Mouse (Mus musculus) MEL (cell line): ENCODE results near the gene Nusap1. TPM values are rescaled to one million over a fixed set of nuclear protein-coding genes. Genes with fewer than 3 reads are reported as not detected.

Experiments used
- DNase-seq: peaks from one replicate; pipeline ENCODE4 v3.0.0; 2011; ENCODE audit warnings: low read depth, low spot score
- H3K27ac ChIP-seq: 2 replicates; pipeline ENCODE4 v1.5.1; 2012; ENCODE audit warnings: low read depth, mild to moderate bottlenecking, control low read depth, low read length, moderate library complexity; ENCODE audit not compliant: control insufficient read depth
- H3K27me3 ChIP-seq, 2 experiments: fragments of 150-350 bp in 1 of 2; sonication (generic) in 1 of 2; 2 replicates each; pipeline ENCODE4 v1.6.1; 2012; ENCODE audit warnings: low read length in 2 of 2, mild to moderate bottlenecking in 2 of 2, improper control_type of control experiment in 1 of 2, moderate library complexity in 1 of 2; ENCODE audit not compliant: insufficient read depth in 2 of 2, control insufficient read depth in 1 of 2
- H3K36me3 ChIP-seq, 2 experiments: 2 replicates each; pipeline ENCODE4 v1.6.1; 2012 to 2014; ENCODE audit warnings: low read length in 2 of 2, improper control_type of control experiment in 1 of 2, inconsistent platforms in 1 of 2, mild to moderate bottlenecking in 1 of 2; ENCODE audit not compliant: insufficient read depth in 2 of 2, control insufficient read depth in 1 of 2
- H3K4me1 ChIP-seq, 2 experiments: fragments of 150-350 bp in 1 of 2; sonication (generic) in 1 of 2; 2 replicates each; pipeline ENCODE4 v1.6.1; 2012; ENCODE audit warnings: low read length in 2 of 2, improper control_type of control experiment in 1 of 2, mild to moderate bottlenecking in 1 of 2; ENCODE audit not compliant: insufficient read depth in 2 of 2, control insufficient read depth in 1 of 2
- H3K4me3 ChIP-seq, 2 experiments: fragments of 150-350 bp in 1 of 2; sonication (generic) in 1 of 2; 2 replicates each; pipeline ENCODE4 v1.5.1; 2012; ENCODE audit warnings: low read depth in 2 of 2, low read length in 2 of 2, mild to moderate bottlenecking in 2 of 2, moderate library complexity in 2 of 2, control low read depth in 1 of 2, improper control_type of control experiment in 1 of 2; ENCODE audit not compliant: control insufficient read depth in 1 of 2, insufficient read depth in 1 of 2
- H3K79me2 ChIP-seq: 2 replicates; pipeline ENCODE4 v1.6.1; 2012; ENCODE audit warnings: mild to moderate bottlenecking, low read length, moderate library complexity; ENCODE audit not compliant: control insufficient read depth, poor library complexity, insufficient read depth
- H3K9ac ChIP-seq: 2 replicates; pipeline ENCODE4 v1.6.1; 2012; ENCODE audit warnings: low read depth, mild to moderate bottlenecking, control low read depth, low read length, moderate library complexity; ENCODE audit not compliant: control insufficient read depth, poor library complexity, severe bottlenecking
- H3K9me3 ChIP-seq: fragments of 150-350 bp; sonication (generic); replicated peaks from 2 replicates; pipeline ENCODE4 v1.6.1; 2012; ENCODE audit warnings: mild to moderate bottlenecking, low read length, improper control_type of control experiment, moderate library complexity; ENCODE audit not compliant: insufficient read depth
- CHD1 ChIP-seq: IDR thresholded peaks from 2 replicates; pipeline ENCODE4 v1.6.1; 2012; ENCODE audit warnings: low read depth, mild to moderate bottlenecking, inconsistent platforms, low read length, improper control_type of control experiment
- CHD2 ChIP-seq: IDR thresholded peaks from 2 replicates; pipeline ENCODE4 v1.6.1; 2011; ENCODE audit warnings: low read length, improper control_type of control experiment
- CTCF ChIP-seq, 3 experiments: IDR thresholded peaks in 2 of 3; conservative IDR thresholded peaks in 1 of 3; 2 replicates each; pipeline ENCODE4 v1.5.1; 2011 to 2012; ENCODE audit warnings: low read length in 3 of 3, low read depth in 2 of 3, mild to moderate bottlenecking in 2 of 3, improper control_type of control experiment in 1 of 3, inconsistent platforms in 1 of 3, mixed read lengths in 1 of 3, moderate library complexity in 1 of 3; ENCODE audit not compliant: control insufficient read depth in 1 of 3, insufficient read depth in 1 of 3, poor library complexity in 1 of 3, severe bottlenecking in 1 of 3
- ELF1 ChIP-seq: IDR thresholded peaks from 2 replicates; pipeline ENCODE4 v1.6.1; 2014; ENCODE audit warnings: low read depth, mild to moderate bottlenecking, inconsistent platforms, low read length, improper control_type of control experiment, moderate library complexity
- ETS1 ChIP-seq: IDR thresholded peaks from 2 replicates; pipeline ENCODE4 v1.6.1; 2012; ENCODE audit warnings: low read depth, mild to moderate bottlenecking, inconsistent platforms, low read length, improper control_type of control experiment, moderate library complexity
- GABPA ChIP-seq: IDR thresholded peaks from 2 replicates; pipeline ENCODE4 v1.6.1; 2012; ENCODE audit warnings: low read depth, mild to moderate bottlenecking, inconsistent platforms, low read length, improper control_type of control experiment, moderate library complexity
- GATA1 ChIP-seq: IDR thresholded peaks from 2 replicates; pipeline ENCODE4 v1.6.1; 2011; ENCODE audit warnings: low read depth, low read length, improper control_type of control experiment
- HCFC1 ChIP-seq: IDR thresholded peaks from 2 replicates; pipeline ENCODE4 v1.6.1; 2012; ENCODE audit warnings: low read depth, mild to moderate bottlenecking, inconsistent platforms, low read length, improper control_type of control experiment, moderate library complexity
- KAT2A ChIP-seq: conservative IDR thresholded peaks from 2 replicates; pipeline ENCODE4 v1.6.1; 2012; ENCODE audit warnings: low read depth, low read length, improper control_type of control experiment, inconsistent platforms
- MAZ ChIP-seq: IDR thresholded peaks from 2 replicates; pipeline ENCODE4 v1.6.1; 2012; ENCODE audit warnings: low read depth, mild to moderate bottlenecking, inconsistent platforms, low read length, improper control_type of control experiment
- MXI1 ChIP-seq: IDR thresholded peaks from 2 replicates; pipeline ENCODE4 v1.6.1; 2011; ENCODE audit warnings: mild to moderate bottlenecking, low read depth, low read length, improper control_type of control experiment
- MYB ChIP-seq: IDR thresholded peaks from 2 replicates; pipeline ENCODE4 v1.6.1; 2011; ENCODE audit warnings: mild to moderate bottlenecking, low read depth, low read length, improper control_type of control experiment
- MYC ChIP-seq: IDR thresholded peaks from 2 replicates; pipeline ENCODE4 v1.6.1; 2011; ENCODE audit warnings: low read depth, mild to moderate bottlenecking, low read length, improper control_type of control experiment, moderate library complexity
- NELFE ChIP-seq: IDR thresholded peaks from 2 replicates; pipeline ENCODE4 v1.6.1; 2011; ENCODE audit warnings: low read depth, low read length, improper control_type of control experiment
- POLR2A ChIP-seq, 2 experiments: IDR thresholded peaks; 2 replicates each; pipeline ENCODE4 v1.6.1; 2011 to 2012; ENCODE audit warnings: low read length in 2 of 2, mild to moderate bottlenecking in 2 of 2, control low read depth in 1 of 2, improper control_type of control experiment in 1 of 2, low read depth in 1 of 2, moderate library complexity in 1 of 2; ENCODE audit not compliant: control insufficient read depth in 1 of 2, insufficient read depth in 1 of 2, poor library complexity in 1 of 2
- POLR2AphosphoS2 ChIP-seq: IDR thresholded peaks from 2 replicates; pipeline ENCODE4 v1.6.1; 2011; ENCODE audit warnings: low read length, improper control_type of control experiment
- SIN3A ChIP-seq: IDR thresholded peaks from 2 replicates; pipeline ENCODE4 v1.6.1; 2012; ENCODE audit warnings: low read length, improper control_type of control experiment, inconsistent platforms
- TAL1 ChIP-seq: IDR thresholded peaks from 2 replicates; pipeline ENCODE4 v1.6.1; 2012; ENCODE audit warnings: mild to moderate bottlenecking, inconsistent platforms, low read length, moderate library complexity, mixed read lengths
- TBP ChIP-seq: IDR thresholded peaks from 2 replicates; pipeline ENCODE4 v1.8.0; 2011; ENCODE audit warnings: low read depth, low read length, improper control_type of control experiment
- UBTF ChIP-seq: IDR thresholded peaks from 2 replicates; pipeline ENCODE4 v1.6.1; 2012; ENCODE audit warnings: low read depth, mild to moderate bottlenecking, inconsistent platforms, low read length, improper control_type of control experiment, moderate library complexity, borderline replicate concordance; ENCODE audit not compliant: insufficient read depth
- USF1 ChIP-seq: IDR thresholded peaks from 2 replicates; pipeline ENCODE4 v1.6.1; 2014; ENCODE audit warnings: low read depth, mild to moderate bottlenecking, inconsistent platforms, low read length, improper control_type of control experiment, moderate library complexity
- USF2 ChIP-seq, 2 experiments: IDR thresholded peaks; 2 replicates each; pipeline ENCODE4 v1.6.1; 2011 to 2012; ENCODE audit warnings: improper control_type of control experiment in 2 of 2, low read length in 2 of 2, borderline replicate concordance in 1 of 2, inconsistent platforms in 1 of 2, low read depth in 1 of 2, mild to moderate bottlenecking in 1 of 2; ENCODE audit not compliant: insufficient read depth in 1 of 2
- ZMIZ1 ChIP-seq: IDR thresholded peaks from 2 replicates; pipeline ENCODE4 v1.6.1; 2012; ENCODE audit warnings: low read depth, mild to moderate bottlenecking, inconsistent platforms, low read length, improper control_type of control experiment, moderate library complexity
- ZNF384 ChIP-seq: IDR thresholded peaks from 2 replicates; pipeline ENCODE4 v1.6.1; 2012; ENCODE audit warnings: low read depth, mild to moderate bottlenecking, inconsistent platforms, low read length, improper control_type of control experiment
- polyA plus RNA-seq, 2 experiments: library from polyadenylated mRNA; stranded (reverse) in 1 of 2; unstranded in 1 of 2; fragments of >175 nt in 1 of 2; fragments of >200 nt in 1 of 2; gene quantifications; 2 replicates each; pipeline versions ENCODE4 v1.2.1 to v1.2.4; 2012; ENCODE audit warnings: low replicate concordance in 2 of 2, low read depth in 1 of 2; ENCODE audit not compliant: insufficient read length in 2 of 2, insufficient read depth in 1 of 2, missing spikeins in 1 of 2
- total RNA-seq: library from RNA; depleted of rRNA; stranded (reverse); fragments of 300-350 nt; gene quantifications from 2 replicates; pipeline ENCODE4 v1.2.3, GENCODE M21; 2012

Gene Nusap1
- total and polyA plus RNA-seq, 3 experiments = 17.0 to 28.2 TPM; not detected in 1

GRCm38 (mm10) chr2:119618199-119618982, at the start of gene Nusap1, which contains the start of gene Oip5 (continued):
- TF ChIP-seq NELFE (peak; percentile 81), MXI1 (peak; percentile 52), HCFC1 (peak; percentile 63), SIN3A (peak; percentile 79), GATA1 (no peak)
- TF ChIP-seq, all 39 proteins: peak for 14

GRCm38 (mm10) chr2:119572471-119572870, 45.6 kb upstream of the Nusap1 start:
- Histone ChIP-seq H3K27ac (no peak overlapping the region), H3K9me3 (no peaks in the 10 kb centered on the region), H3K79me2 (no peaks in the 10 kb centered on the region), H3K9ac (no peak overlapping the region), H3K36me3 (peaks cover 0 to 5% of the 10 kb centered on the region in 2 experiments; a peak in 1 of 4 replicates), H3K4me1 (no peaks in the 10 kb centered on the region), H3K4me3 (no peak overlapping the region), H3K27me3 (no peaks in the 10 kb centered on the region)
- no peak for DNase-seq
- TF ChIP-seq USF2 (IDR thresholded peaks at IDR 0.05; ENCODE audit: borderline replicate concordance in 1 of 2, insufficient read depth in 1 of 2, low read depth in 1 of 2, low read length in 2 of 2) (no peak), CTCF (IDR thresholded peaks at IDR 0.05 in 2 of 3, conservative IDR thresholded peaks at IDR 0.05 in 1 of 3; ENCODE audit: control insufficient read depth in 1 of 3, insufficient read depth in 1 of 3, low read depth in 2 of 3, low read length in 3 of 3, poor library complexity in 1 of 3, severe bottlenecking in 1 of 3) (no peak), MYC (no peak), POLR2A (IDR thresholded peaks at IDR 0.05; ENCODE audit: control insufficient read depth in 1 of 2, insufficient read depth in 1 of 2, low read depth in 1 of 2, low read length in 2 of 2, poor library complexity in 1 of 2) (no peak), MYB (no peak), GATA1 (no peak), USF1 (no peak), MAZ (no peak), HCFC1 (no peak), UBTF (no peak), GABPA (no peak), ELF1 (no peak), TBP (no peak)

DNA sequence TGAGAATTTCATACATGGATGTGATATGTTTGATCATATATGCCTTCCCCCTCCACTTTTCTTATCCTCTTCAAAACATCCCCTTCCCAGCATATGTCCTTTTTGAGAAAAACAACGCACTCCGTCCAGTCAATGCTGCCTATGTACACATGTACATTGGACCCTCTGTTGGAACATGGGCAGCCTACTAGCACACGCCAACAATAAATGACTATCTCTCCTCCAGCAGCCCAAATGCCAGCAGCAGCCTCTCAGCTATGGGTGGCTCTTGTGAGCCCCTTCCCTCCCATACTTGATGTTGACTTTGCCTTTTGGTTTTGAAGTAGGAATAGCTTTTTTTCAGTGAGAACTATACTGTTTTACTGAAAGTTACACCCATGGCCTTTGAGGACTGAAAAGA, 36.5 kb upstream of the Nusap1 start:
- H3K4me1 ChIP-seq = peaks cover 16% of the 10 kb centered on the region in 2 experiments
- peaks cover 1 to 16% of the 10 kb centered on the region in 2 experiments; a peak in 3 of 4 replicates for H3K36me3 ChIP-seq
- TF ChIP-seq MYB (no peak), MAZ (no peak), ETS1 (no peak), ZMIZ1 (no peak), TAL1 (no peak), POLR2AphosphoS2 (no peak), SIN3A (no peak), CHD1 (no peak), KAT2A (no peak), CHD2 (no peak), ZNF384 (no peak)
- no peaks in the 10 kb centered on the region for H3K9me3 ChIP-seq
- H3K79me2 ChIP-seq = no peaks in the 10 kb centered on the region
- no peak for DNase-seq
- no peak overlapping the region for H3K27ac ChIP-seq
- no peak overlapping the region for H3K4me3 ChIP-seq
- H3K9ac ChIP-seq = no peak overlapping the region
- H3K27me3 ChIP-seq = no peaks in the 10 kb centered on the region
